Mouse (Mus musculus): ENCODE measurements around the gene Tnfrsf8. TPM values are rescaled to one million over a fixed set of nuclear protein-coding genes. Genes with fewer than 3 reads are reported as not detected.

Gene Tnfrsf8
- polyA plus RNA-seq, 1 experiment from 2014 or later, result not detected

DNA sequence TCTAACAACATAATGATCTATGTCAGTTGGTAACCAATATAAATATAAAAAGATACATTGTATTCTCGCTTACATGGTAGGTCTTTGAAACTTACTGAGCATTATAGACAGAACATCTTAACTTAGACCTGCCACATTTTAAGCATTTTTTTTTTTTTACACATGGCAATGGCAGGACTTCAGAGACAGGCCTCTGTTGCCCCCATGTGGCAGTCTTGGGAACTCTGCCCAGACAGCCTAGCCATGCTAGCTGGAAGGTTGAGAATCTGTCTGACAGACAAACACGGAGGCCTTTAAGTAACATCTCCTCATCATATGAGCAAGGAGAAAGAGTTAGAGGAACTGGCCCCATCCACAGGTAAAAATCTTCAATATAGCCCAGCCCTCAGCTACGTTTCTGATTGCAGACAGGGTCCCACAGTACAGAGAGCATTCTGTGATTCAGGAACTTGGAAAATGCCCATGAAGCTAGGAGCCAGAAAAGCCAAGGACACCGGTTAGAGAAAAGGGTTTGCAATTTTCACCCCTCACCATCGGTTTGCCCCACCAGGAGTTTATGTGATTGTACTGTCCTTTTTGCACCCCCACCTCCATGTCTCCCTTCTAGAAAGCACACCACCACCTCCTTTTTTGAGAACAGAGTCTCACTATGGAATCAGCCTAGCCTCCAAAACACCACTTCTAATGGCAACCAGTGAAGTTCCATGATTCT lies 19.2 kb downstream of the Tnfrsf8 start:
- H3K9me3 ChIP-seq (ENCODE audit: control insufficient read depth, low read length), result no peaks in the 10 kb centered on the region
- no peak overlapping the region for H3K27ac ChIP-seq (replicated peaks in 1 of 2; ENCODE audit: control insufficient read depth in 1 of 2, insufficient read depth in 1 of 2, low read depth in 2 of 2, low read length in 2 of 2)
- no peak overlapping the region for H3K9ac ChIP-seq (ENCODE audit: low read length)
- H3K4me3 ChIP-seq (ENCODE audit: control insufficient read depth in 1 of 2, insufficient read depth in 1 of 2, low read depth in 1 of 2, low read length in 2 of 2), result no peak overlapping the region
- H3K36me3 ChIP-seq (ENCODE audit: control insufficient read depth, insufficient read depth, low read length), result no peaks in the 10 kb centered on the region
- H3K27me3 ChIP-seq (ENCODE audit: control insufficient read depth, insufficient read depth, low read length), result no peaks in the 10 kb centered on the region
- 44% methylated on average over 5 of the region's 5 CpGs for WGBS
- H3K4me2 ChIP-seq (ENCODE audit: low read length), result no peak overlapping the region
- no peak for ATAC-seq (ENCODE audit: insufficient number of reproducible peaks, insufficient read depth, low FRiP score, low read depth)
- no peaks in the 10 kb centered on the region for H3K4me1 ChIP-seq (ENCODE audit: control insufficient read depth in 2 of 2, insufficient read depth in 2 of 2, low read length in 2 of 2)

DNA sequence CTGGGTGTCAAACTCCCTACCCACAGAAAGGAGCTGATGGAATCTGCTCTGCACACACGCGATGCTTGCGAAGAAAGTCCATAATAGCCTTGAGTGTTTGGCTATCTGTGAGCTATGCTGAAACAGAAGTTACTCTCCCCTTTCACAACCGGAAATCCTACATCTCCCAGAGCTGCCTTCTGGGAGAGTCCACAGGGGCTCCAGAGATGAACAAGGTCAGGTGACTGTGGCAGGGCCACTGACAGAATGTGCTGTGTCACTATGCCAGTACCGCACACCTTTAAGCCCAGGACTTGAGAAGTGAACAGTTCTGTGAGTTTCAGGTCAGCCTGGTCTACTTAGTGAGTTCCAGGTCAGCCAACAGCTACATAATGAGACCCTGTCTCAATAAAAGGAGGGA lies 20.4 kb downstream of the Tnfrsf8 start:
- no peaks in the 10 kb centered on the region for H3K27me3 ChIP-seq (ENCODE audit: control insufficient read depth, insufficient read depth, low read length)
- no peak overlapping the region for H3K9ac ChIP-seq (ENCODE audit: low read length)
- no peaks in the 10 kb centered on the region for H3K9me3 ChIP-seq (ENCODE audit: control insufficient read depth, low read length)
- H3K4me2 ChIP-seq (ENCODE audit: low read length), result no peak overlapping the region
- no peak overlapping the region for H3K4me3 ChIP-seq (ENCODE audit: control insufficient read depth in 1 of 2, insufficient read depth in 1 of 2, low read depth in 1 of 2, low read length in 2 of 2)
- 78% methylated on average over 5 of the region's 5 CpGs for WGBS
- H3K36me3 ChIP-seq (ENCODE audit: control insufficient read depth, insufficient read depth, low read length), result no peaks in the 10 kb centered on the region
- no peak overlapping the region for H3K27ac ChIP-seq (replicated peaks in 1 of 2; ENCODE audit: control insufficient read depth in 1 of 2, insufficient read depth in 1 of 2, low read depth in 2 of 2, low read length in 2 of 2)
- no peak for ATAC-seq (ENCODE audit: insufficient number of reproducible peaks, insufficient read depth, low FRiP score, low read depth)
- no peaks in the 10 kb centered on the region for H3K4me1 ChIP-seq (ENCODE audit: control insufficient read depth in 2 of 2, insufficient read depth in 2 of 2, low read length in 2 of 2)

GRCm38 (mm10) chr4:145286369-145287120 lies 28.4 kb downstream of the Tnfrsf8 start:
- no peak overlapping the region for H3K27ac ChIP-seq (replicated peaks in 1 of 2; ENCODE audit: control insufficient read depth in 1 of 2, insufficient read depth in 1 of 2, low read depth in 2 of 2, low read length in 2 of 2)
- no peaks in the 10 kb centered on the region for H3K27me3 ChIP-seq (ENCODE audit: control insufficient read depth, insufficient read depth, low read length)
- H3K4me2 ChIP-seq (ENCODE audit: low read length), result no peak overlapping the region
- H3K9me3 ChIP-seq (ENCODE audit: control insufficient read depth, low read length), result no peaks in the 10 kb centered on the region
- no peaks in the 10 kb centered on the region for H3K4me1 ChIP-seq (ENCODE audit: control insufficient read depth in 2 of 2, insufficient read depth in 2 of 2, low read length in 2 of 2)
- 42% methylated on average over 4 of the region's 4 CpGs for WGBS
- no peak for ATAC-seq (ENCODE audit: insufficient number of reproducible peaks, insufficient read depth, low FRiP score, low read depth)
- no peak overlapping the region for H3K9ac ChIP-seq (ENCODE audit: low read length)
- H3K36me3 ChIP-seq (ENCODE audit: control insufficient read depth, insufficient read depth, low read length), result no peaks in the 10 kb centered on the region
- H3K4me3 ChIP-seq (ENCODE audit: control insufficient read depth in 1 of 2, insufficient read depth in 1 of 2, low read depth in 1 of 2, low read length in 2 of 2), result no peak overlapping the region

GRCm38 (mm10) chr4:145284675-145285074 lies 30.3 kb downstream of the Tnfrsf8 start:
- ATAC-seq (ENCODE audit: insufficient number of reproducible peaks, insufficient read depth, low FRiP score, low read depth), result no peak
- Histone ChIP-seq H3K4me2 (ENCODE audit: low read length) (no peak overlapping the region), H3K27ac (replicated peaks in 1 of 2; ENCODE audit: control insufficient read depth in 1 of 2, insufficient read depth in 1 of 2, low read depth in 2 of 2, low read length in 2 of 2) (no peak overlapping the region), H3K9me3 (ENCODE audit: control insufficient read depth, low read length) (no peaks in the 10 kb centered on the region), H3K9ac (ENCODE audit: low read length) (no peak overlapping the region), H3K4me1 (ENCODE audit: control insufficient read depth in 2 of 2, insufficient read depth in 2 of 2, low read length in 2 of 2) (no peaks in the 10 kb centered on the region), H3K36me3 (ENCODE audit: control insufficient read depth, insufficient read depth, low read length) (no peaks in the 10 kb centered on the region), H3K4me3 (ENCODE audit: control insufficient read depth in 1 of 2, insufficient read depth in 1 of 2, low read depth in 1 of 2, low read length in 2 of 2) (no peak overlapping the region), H3K27me3 (ENCODE audit: control insufficient read depth, insufficient read depth, low read length) (no peaks in the 10 kb centered on the region)
- 88% methylated on average over 4 of the region's 4 CpGs for WGBS

DNA sequence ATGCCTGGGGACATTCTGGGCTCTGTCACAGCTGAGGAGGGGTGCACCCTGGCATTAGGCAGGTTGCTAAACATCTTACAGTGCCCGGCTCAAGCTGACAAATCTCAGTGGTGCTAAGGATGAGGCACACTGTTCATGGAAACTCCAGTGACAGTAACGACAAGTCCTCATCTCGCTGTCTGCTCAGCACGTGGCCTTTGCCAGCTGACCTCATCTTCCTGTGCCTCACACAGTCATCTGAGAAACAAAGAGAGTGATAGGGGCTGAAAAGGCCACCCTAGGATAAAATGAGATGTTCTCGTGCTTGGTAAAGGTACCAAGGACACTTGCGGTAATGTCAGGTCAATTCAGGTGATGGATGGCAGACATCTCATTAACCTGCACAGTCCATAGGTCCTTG lies 31.5 kb downstream of the Tnfrsf8 start:
- no peak overlapping the region for H3K4me2 ChIP-seq (ENCODE audit: low read length)
- H3K4me3 ChIP-seq (ENCODE audit: control insufficient read depth in 1 of 2, insufficient read depth in 1 of 2, low read depth in 1 of 2, low read length in 2 of 2), result no peak overlapping the region
- no peak overlapping the region for H3K27ac ChIP-seq (replicated peaks in 1 of 2; ENCODE audit: control insufficient read depth in 1 of 2, insufficient read depth in 1 of 2, low read depth in 2 of 2, low read length in 2 of 2)
- H3K9ac ChIP-seq (ENCODE audit: low read length), result no peak overlapping the region
- no peak for ATAC-seq (ENCODE audit: insufficient number of reproducible peaks, insufficient read depth, low FRiP score, low read depth)
- H3K36me3 ChIP-seq (ENCODE audit: control insufficient read depth, insufficient read depth, low read length), result no peaks in the 10 kb centered on the region
- no peaks in the 10 kb centered on the region for H3K27me3 ChIP-seq (ENCODE audit: control insufficient read depth, insufficient read depth, low read length)
- no peaks in the 10 kb centered on the region for H3K4me1 ChIP-seq (ENCODE audit: control insufficient read depth in 2 of 2, insufficient read depth in 2 of 2, low read length in 2 of 2)
- H3K9me3 ChIP-seq (ENCODE audit: control insufficient read depth, low read length), result no peaks in the 10 kb centered on the region
- WGBS, result 41% methylated on average over 6 of the region's 6 CpGs

DNA sequence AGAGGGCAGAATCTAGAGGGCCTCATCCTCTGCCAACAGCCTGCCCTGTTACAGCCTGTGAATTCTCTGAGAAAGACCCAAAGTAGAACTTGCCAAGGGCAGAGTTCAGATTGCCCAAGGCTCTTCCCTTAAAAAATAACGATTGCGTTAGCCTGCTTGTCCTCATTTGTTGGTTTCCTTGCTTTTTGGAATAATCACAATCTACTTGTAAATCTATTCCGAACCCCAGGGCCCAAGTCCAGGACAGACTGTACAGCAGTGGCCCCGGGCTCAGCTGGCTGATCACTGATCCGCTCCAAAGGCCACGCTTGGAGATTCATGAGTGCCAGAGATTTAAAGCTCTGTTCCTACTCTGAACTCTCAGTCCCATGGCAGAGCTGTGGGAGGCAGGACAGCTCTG lies 34.0 kb downstream of the Tnfrsf8 start:
- no peak for ATAC-seq (ENCODE audit: insufficient number of reproducible peaks, insufficient read depth, low FRiP score, low read depth)
- 89% methylated on average over 6 of the region's 6 CpGs for WGBS

DNA sequence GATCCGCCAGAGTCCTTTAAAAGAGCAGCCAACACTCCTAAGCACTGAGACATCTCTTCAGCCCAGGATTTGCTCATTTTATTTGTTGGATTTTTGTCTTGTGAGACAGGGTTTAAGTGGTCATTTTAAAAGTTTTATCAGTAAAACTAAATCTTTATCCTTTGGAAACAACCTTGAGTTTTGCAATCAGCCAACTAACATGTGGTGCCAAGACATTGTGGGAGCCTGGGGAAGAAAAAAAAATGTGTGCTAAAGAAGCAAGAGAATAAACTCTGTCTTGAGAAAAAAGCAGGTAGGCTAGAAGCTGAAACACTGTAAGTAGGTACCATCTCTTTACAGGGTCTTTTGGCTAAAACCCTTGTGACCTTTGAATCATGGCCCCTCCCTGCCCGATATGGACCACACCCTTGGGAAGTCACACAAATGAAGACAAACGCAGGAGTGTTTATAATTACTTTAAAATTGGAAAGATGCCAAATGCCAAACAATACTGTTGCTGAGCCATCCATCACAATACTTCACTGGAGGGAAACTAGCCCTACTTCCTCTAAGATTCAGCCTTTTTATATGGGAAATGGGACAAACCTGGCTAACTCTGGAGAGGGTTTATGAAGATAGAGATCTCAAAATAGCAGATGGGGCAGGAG lies 36.1 kb downstream of the Tnfrsf8 start:
- WGBS, result 62% methylated on average over 3 of the region's 3 CpGs
- no peak overlapping the region for H3K4me3 ChIP-seq (ENCODE audit: control insufficient read depth in 1 of 2, insufficient read depth in 1 of 2, low read depth in 1 of 2, low read length in 2 of 2)
- H3K36me3 ChIP-seq (ENCODE audit: control insufficient read depth, insufficient read depth, low read length), result no peaks in the 10 kb centered on the region
- no peak; the same call in 1 of the 2 replicates for ATAC-seq (ENCODE audit: insufficient number of reproducible peaks, insufficient read depth, low FRiP score, low read depth)
- no peaks in the 10 kb centered on the region for H3K27me3 ChIP-seq (ENCODE audit: control insufficient read depth, insufficient read depth, low read length)
- H3K27ac ChIP-seq (replicated peaks in 1 of 2; ENCODE audit: control insufficient read depth in 1 of 2, insufficient read depth in 1 of 2, low read depth in 2 of 2, low read length in 2 of 2), result no peak overlapping the region
- no peaks in the 10 kb centered on the region for H3K4me1 ChIP-seq (ENCODE audit: control insufficient read depth in 2 of 2, insufficient read depth in 2 of 2, low read length in 2 of 2)
- H3K9me3 ChIP-seq (ENCODE audit: control insufficient read depth, low read length), result no peaks in the 10 kb centered on the region
- no peak overlapping the region for H3K4me2 ChIP-seq (ENCODE audit: low read length)
- no peak overlapping the region for H3K9ac ChIP-seq (ENCODE audit: low read length)

More for the DNA sequence above, 34.0 kb downstream of the Tnfrsf8 start:
- Histone ChIP-seq H3K9me3 (ENCODE audit: control insufficient read depth, low read length) (no peaks in the 10 kb centered on the region), H3K4me2 (ENCODE audit: low read length) (no peak overlapping the region), H3K27ac (replicated peaks in 1 of 2; ENCODE audit: control insufficient read depth in 1 of 2, insufficient read depth in 1 of 2, low read depth in 2 of 2, low read length in 2 of 2) (no peak overlapping the region), H3K4me3 (ENCODE audit: control insufficient read depth in 1 of 2, insufficient read depth in 1 of 2, low read depth in 1 of 2, low read length in 2 of 2) (no peak overlapping the region), H3K9ac (ENCODE audit: low read length) (no peak overlapping the region), H3K4me1 (ENCODE audit: control insufficient read depth in 2 of 2, insufficient read depth in 2 of 2, low read length in 2 of 2) (no peaks in the 10 kb centered on the region), H3K27me3 (ENCODE audit: control insufficient read depth, insufficient read depth, low read length) (no peaks in the 10 kb centered on the region), H3K36me3 (ENCODE audit: control insufficient read depth, insufficient read depth, low read length) (no peaks in the 10 kb centered on the region)

All from heart, embryonic 14.5 days (tissue).